Mouse (Mus musculus) lung, adult 2 months (tissue): Measurements from ENCODE around the gene Dao. TPM values are rescaled to one million over a fixed set of nuclear protein-coding genes. Genes with fewer than 3 reads are reported as not detected.
A peak's percentile ranks its signal among the peaks of the same experiment; 100 is the strongest.

Experiments
- DNase-seq: peaks from one replicate; pipeline ENCODE4 v3.0.0; 2022
- H3K4me1 ChIP-seq: fragments of 200-500 bp; 2 replicates; pipeline ENCODE4 v1.6.1; 2011; ENCODE audit warnings: low read length; ENCODE audit not compliant: control insufficient read depth, insufficient read depth
- H3K4me3 ChIP-seq: fragments of 200-500 bp; replicated peaks from 2 replicates; pipeline ENCODE3; 2011; ENCODE audit warnings: low read depth, mild to moderate bottlenecking, control low read depth, low read length; ENCODE audit errors: extremely low read depth
- CTCF ChIP-seq: fragments of 200-500 bp; IDR thresholded peaks from 2 replicates; pipeline ENCODE4 v1.5.1; 2011; ENCODE audit warnings: mild to moderate bottlenecking, low read length, control low read depth; ENCODE audit not compliant: insufficient read depth
- POLR2A ChIP-seq: fragments of 200-500 bp; IDR thresholded peaks from 2 replicates; pipeline ENCODE4 v1.6.1; 2011; ENCODE audit warnings: low read depth, mild to moderate bottlenecking, control low read depth, low read length, borderline replicate concordance; ENCODE audit errors: extremely low read depth
- WGBS: fragments of 180-500 bp; shearing (Covaris S2); methylation state at CpG from one replicate; pipeline ENCODE4 v1.1.7; 2018; 5-methylcytosine and 5-hydroxymethylcytosine counted together
- polyA plus RNA-seq: library from polyadenylated mRNA; depleted of rRNA; stranded (reverse); fragments of >200 nt; gene quantifications from 2 replicates; pipeline ENCODE4 v1.2.3, GENCODE M21; 2012

The Dao gene
- polyA plus RNA-seq, 1 experiment, result 0.17 TPM

GRCm38 (mm10) chr5:114027217-114027944, 23.9 kb downstream of the Dao start:
- Histone ChIP-seq H3K4me1 (no peaks in the 10 kb centered on the region), H3K4me3 (no peak overlapping the region)
- DNase-seq, result no peak
- no peak for TF ChIP-seq CTCF
- TF ChIP-seq POLR2A, result no peak
- 83% methylated on average over 12 of the region's 12 CpGs for WGBS

- WGBS, result 82% methylated on average over 12 of the region's 12 CpGs
- TF ChIP-seq CTCF, result no peak
- Histone ChIP-seq H3K4me3 (no peak overlapping the region), H3K4me1 (no peaks in the 10 kb centered on the region)
- DNase-seq, result no peak
These were observed 24.6 kb downstream of the Dao start for GRCm38 (mm10) chr5:114028111-114028510.

- TF ChIP-seq CTCF (no peak), POLR2A (no peak)
- no peak for DNase-seq
- no peaks in the 10 kb centered on the region for H3K4me1 ChIP-seq
- no peak overlapping the region for H3K4me3 ChIP-seq
- WGBS, result 84% methylated on average over 12 of the region's 12 CpGs
These were observed 27.1 kb downstream of the Dao start for GRCm38 (mm10) chr5:114030652-114031051.

DNA sequence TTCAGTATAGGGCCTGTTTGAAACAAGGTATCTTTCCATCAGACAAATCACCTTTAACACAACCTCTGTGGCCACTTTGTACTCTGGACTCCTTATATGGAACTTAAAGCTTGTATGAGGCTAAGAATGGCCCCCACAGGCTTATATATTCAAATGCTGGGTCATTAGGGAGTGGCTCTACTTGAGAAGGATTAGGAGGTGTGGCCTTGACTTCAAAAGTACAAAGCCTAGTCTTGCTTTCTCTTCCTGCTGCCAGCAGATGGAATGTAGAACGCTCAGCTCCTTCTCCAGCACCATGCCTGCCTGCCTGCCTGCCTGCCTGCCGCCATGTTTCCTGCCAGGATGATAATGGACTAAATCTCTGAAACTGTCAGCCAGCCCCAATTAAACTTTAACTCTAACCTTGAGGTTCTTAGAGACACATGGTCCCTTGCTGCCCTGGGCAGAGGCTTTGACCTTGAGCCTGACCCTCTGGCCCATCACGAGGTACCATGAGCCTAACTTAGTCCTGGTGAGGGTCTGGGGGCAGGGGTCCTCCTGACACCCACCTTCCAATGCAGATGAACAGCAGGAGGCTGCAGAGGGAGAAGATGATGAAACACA, 28.8 kb downstream of the Dao start:
- WGBS, result 74% methylated on average over 3 of the region's 3 CpGs

DNA sequence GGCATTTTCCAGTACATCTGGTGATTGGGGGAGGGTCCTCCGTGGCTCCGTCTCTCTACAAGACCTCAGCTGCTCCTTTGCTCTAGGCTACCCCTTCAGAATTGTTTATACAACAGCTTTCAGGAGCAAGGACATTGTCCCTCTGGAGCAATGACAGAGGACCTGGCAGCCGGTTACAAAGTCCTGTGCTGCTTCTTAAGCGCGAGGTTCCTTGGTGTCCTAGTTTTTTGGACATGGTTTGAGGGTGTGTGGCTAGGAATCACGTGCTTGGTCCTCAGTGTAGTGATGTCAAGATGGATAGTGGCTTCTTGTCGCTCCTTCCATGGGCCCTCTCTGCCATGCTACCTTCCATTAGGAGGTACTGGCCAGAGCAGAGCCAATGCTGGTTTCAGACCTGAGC, 30.9 kb downstream of the Dao start:
- TF ChIP-seq POLR2A, result no peak
- no peak for TF ChIP-seq CTCF
- H3K4me3 ChIP-seq, result no peak overlapping the region
- no peaks in the 10 kb centered on the region for H3K4me1 ChIP-seq
- DNase-seq, result no peak
- WGBS, result 55% methylated on average over 7 of the region's 7 CpGs

More for the DNA sequence above, 28.8 kb downstream of the Dao start:
- H3K4me1 ChIP-seq, result no peaks in the 10 kb centered on the region
- no peak overlapping the region for H3K4me3 ChIP-seq
- no peak for DNase-seq
- TF ChIP-seq CTCF, result no peak
- no peak for TF ChIP-seq POLR2A

GRCm38 (mm10) chr5:114035111-114035510, 31.6 kb downstream of the Dao start:
- TF ChIP-seq POLR2A (no peak), CTCF (no peak)
- WGBS, result 56% methylated on average over 10 of the region's 10 CpGs
- no peak for DNase-seq
- no peaks in the 10 kb centered on the region for H3K4me1 ChIP-seq
- no peak overlapping the region for H3K4me3 ChIP-seq

DNA sequence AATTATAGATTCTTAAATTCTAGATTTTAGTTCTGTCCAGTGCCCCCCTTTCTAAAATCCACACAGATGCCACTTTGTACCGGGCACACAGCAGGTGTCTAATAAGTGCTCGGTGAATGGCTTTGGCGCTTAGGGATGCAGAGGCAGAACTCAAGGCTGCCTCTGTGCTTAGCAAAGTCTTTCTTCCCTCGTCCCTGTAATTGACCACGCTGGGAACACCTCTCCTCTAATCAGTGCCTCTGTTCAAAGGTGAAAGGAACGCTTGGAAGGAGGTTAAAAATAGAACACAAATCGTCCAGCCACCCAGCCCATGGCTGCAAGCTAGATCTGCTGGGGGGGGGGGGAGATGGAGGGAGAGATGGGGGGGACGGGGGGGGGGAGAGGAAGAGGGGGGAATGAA, 37.0 kb downstream of the Dao start:
- WGBS, result 49% methylated on average over 7 of the region's 8 CpGs
- DNase-seq, result no peak
- no peaks in the 10 kb centered on the region for H3K4me1 ChIP-seq

GRCm38 (mm10) chr5:114040911-114041310, 37.4 kb downstream of the Dao start:
- Histone ChIP-seq H3K4me1 (no peaks in the 10 kb centered on the region), H3K4me3 (no peak overlapping the region)
- WGBS, result 62% methylated on average over 1 of the region's 1 CpGs
- TF ChIP-seq POLR2A, result no peak
- DNase-seq, result no peak

More for the DNA sequence above, 37.0 kb downstream of the Dao start:
- H3K4me3 ChIP-seq, result no peak overlapping the region
- TF ChIP-seq POLR2A (no peak), CTCF (no peak)

DNA sequence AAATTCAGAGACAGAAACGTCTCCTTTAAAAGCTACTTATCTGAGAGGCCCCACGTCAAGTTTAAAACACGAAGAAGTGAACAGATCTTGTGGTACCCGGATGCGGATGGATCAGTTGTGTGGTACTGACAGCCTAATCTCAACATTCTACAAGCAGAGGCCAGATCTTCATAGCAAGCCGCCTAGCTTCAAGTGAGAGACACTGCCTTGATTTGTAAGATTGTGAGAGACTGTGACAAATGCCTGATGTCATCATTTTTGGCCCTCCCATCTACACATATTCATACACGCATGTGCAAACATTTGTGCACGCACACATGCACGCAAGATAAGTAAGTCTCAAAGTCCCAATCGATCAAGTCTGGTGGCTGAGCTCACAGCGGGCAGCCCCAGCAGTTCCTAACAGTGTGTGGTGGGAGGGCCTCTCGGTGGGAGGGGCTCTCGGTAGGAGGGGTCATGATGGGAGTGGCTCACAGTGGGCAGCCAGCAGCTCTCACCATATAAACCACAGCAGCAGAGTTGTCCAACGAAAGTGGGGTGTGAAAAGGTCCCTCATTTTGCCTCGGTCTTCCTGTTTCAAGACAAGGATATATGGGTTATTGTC, 37.9 kb downstream of the Dao start:
- DNase-seq, result peak; percentile 30
- no peaks in the 10 kb centered on the region for H3K4me1 ChIP-seq
- 11% methylated on average over 15 of the region's 15 CpGs for WGBS
- H3K4me3 ChIP-seq, result no peak overlapping the region
- TF ChIP-seq POLR2A, result no peak
- TF ChIP-seq CTCF, result no peak

DNA sequence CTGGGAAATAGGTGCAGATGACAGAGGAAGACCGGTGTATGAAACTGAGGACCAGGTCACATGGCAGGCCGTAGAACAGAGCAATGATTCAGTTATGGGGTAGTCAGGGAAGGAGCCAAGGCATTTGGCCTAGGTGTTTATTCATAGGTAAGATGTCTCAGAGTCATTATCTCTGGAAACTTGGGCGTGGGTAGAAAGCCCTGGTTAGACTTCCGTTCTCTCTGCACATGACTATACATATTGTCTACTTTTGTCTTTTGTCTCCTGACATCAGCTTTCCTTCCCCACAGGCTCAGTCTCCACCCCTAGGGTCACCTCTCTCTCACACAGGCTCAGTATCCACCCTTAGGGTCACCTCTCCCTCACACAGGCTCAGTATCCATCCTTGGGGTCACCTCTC, 40.3 kb downstream of the Dao start:
- Histone ChIP-seq H3K4me1 (no peaks in the 10 kb centered on the region), H3K4me3 (no peak overlapping the region)
- WGBS, result 72% methylated on average over 4 of the region's 4 CpGs
- TF ChIP-seq CTCF, result no peak
- no peak for TF ChIP-seq POLR2A
- DNase-seq, result no peak
